Mouse (Mus musculus): ENCODE measurements around the gene Jun.

Gene Jun

DNA sequence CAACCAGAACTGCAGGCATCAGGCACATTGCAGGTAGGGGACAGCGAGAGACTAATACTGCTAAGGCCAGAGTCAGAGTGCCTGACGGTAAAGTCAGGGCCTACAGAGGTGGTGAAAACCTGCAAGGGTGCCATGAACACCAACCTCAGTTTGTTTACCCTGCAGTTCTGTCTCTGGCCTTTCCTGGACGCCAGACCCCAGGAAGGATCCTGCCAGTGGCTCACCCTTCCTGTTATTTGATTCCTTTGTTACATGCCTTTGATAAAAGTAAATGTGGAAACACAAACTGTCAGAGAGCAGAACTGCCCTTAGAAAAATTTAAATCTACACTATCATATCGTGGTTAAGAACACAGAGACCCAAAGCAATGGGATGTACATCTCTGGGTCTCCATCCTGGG, 20.9 kb downstream of the Jun start:
- no peak for DNase-seq (ENCODE audit: extremely low spot score, low read depth, low spot score)

DNA sequence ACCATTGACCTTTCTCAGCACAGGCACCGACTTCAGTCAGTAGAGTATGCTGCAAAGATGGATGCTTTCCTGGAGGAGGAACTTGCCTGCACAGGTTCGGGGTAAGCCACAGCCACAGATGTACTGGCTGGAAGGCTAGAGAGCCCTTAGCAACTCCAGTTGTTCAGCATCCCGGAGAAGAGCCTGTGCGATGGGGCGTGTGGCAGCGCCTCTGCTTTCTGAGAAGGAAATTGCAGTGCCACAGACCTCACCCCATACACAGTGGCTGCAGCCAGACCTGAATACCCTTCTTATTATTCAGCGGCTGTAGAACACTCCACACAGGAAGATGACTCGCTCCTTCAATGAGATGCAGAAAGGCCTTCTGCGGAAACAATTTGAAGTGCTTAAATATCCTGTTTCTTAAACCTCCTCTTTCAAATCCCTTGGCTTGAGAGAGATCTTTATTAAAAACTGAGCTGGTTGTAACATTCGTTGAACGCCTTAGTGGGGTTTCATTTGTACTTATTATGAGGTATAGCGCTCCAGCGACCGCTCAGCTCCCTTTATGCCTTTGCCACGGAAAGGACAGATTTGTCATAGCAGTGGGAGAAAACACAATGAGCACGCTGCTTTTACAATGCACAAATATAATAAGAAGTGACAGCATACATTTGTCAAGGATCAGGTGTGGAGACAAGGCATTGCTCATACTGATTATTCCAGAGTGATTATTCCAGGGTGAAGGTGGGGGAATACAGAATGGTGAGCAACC, 26.0 kb downstream of the Jun start:
- DNase-seq (ENCODE audit: extremely low spot score, low read depth, low spot score) = no peak

DNA sequence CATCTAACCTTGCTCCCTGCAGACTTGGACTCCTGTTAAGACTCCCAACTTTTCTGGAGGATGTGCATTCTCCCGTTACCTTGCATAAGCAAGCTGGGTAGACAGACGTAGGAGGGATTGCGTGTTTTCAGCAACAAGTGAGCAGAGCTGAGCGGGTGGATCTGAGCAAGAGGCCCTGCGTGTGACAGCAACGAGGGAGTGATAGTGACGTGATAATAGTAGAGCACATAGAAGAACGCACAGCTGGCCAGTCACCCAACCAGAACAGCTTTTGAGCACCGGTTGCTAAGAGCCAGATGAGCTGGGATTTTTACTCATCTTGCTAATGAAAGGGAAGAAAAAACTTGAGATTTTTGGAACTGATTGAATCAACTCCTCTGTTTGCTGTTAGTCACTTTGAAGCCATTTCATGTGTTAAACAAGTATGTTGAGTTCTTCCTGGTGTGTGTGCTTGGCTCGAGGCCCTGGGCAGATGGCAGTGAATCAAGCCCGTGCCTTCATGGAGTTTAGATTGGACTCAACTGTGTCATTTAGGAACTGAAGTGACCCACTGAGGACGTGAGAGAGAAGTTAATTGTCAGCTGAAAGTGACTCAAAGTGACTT, 28.6 kb downstream of the Jun start:
- DNase-seq (ENCODE audit: extremely low spot score, low read depth, low spot score) = no peak

DNA sequence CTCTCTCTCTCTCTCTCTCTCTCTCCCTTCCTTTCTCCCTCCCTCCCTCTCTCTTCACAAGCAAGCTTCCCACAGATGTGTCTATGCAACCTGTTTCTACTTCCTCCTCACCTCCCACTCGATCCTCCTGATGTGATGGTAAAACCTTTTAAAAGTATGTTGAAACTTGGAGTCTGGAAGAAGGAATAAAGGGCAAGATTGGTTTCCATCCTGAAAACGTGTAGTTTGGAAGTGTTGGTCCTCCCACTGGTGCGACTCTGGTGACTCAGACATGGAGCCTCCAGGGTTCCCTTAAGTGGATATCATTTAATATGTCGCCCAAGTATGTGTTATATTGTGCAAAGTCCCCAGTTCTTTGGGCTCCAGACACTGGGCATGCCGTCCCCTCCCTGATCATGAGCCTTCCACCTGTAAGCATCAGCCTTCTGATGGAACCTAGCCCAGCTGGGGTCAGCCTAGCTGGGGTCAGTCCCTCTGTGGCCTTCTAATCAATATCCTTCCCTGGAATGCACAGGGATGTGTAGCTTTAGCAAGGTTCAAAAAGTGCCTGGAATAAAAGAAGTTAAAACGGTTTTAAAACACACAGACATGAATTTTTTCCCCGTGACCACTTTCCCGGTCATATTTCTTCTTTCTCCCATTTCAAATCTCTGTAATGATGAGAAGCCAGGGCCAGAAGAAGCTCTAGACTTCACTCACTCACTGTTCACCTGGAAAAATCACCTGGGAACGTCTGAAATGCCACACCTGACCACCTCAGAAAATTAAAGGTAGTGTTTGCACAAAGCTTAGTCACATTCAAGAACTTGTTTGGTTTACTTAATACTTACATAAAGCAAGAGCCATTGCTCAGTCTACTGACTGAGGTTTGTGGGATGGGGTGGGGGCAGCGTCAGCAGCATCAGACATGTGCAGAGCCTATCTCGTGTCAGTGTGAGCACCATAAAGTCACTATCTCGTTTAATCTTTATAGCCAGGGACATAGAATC, 30.1 kb downstream of the Jun start:
- DNase-seq (ENCODE audit: extremely low spot score, low read depth, low spot score) = no peak

DNA sequence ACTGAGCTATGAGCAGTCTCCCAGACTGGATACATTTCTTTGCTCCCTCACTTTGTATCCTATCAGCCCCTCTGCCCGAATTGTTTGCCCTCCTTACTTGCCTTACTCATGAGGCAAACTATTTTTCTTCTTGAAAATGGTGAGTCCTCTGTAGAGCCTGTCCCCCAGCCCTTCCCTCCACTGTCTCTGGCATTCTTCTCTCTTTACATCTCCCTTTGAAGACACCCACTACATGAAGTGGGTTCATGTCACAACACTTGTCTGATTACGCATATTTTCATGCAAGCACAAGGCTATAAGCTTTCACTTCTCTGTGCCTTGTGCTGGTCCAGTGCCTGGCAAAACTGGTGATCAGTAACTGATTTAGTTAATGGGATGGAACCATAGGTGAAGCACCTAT, 31.8 kb downstream of the Jun start:
- DNase-seq (ENCODE audit: extremely low spot score, low read depth, low spot score) = no peak

DNA sequence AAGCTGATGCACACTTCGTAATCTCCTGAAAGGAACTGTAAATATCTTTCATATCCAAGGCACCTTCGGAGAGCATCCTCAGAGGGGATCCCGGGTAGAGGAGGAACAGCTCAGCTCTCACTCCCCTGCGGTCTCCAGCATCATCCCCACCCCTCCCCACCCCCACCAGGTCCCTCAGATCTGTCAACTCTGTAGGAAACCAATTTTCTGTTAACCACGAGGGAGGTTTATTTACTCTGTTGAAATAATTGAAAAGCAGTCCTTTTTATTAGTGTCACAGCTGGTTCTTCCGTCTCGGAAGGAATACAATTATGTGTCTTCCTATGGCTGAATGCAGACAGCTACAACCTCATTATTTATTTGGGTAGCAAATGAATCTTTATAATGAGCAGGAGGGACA, 33.8 kb downstream of the Jun start:
- no peak for DNase-seq (ENCODE audit: extremely low spot score, low read depth, low spot score)

- DNase-seq (ENCODE audit: extremely low spot score, low read depth, low spot score) = no peak
Observed at GRCm38 (mm10) chr4:95012706-95013105, 39.3 kb downstream of the Jun start.

DNA sequence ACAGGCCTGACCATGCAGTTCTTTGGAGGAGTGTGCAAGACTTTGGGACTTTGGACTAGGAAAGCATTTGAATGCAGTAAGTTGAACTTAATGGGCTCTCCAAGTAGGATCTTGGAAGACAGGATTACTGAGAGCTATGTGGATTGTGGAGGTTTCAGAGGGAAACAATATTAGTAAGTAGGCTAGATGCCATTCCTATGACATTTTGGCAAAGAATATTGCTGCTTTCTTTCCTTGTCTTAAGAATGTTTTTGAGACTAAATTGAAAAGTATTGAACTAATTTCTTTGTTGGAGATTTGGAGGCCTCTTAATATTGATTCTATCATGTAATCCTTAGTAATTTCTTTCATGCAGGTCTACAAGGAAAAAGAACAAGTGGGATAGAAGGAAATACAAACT, 39.8 kb downstream of the Jun start:
- no peak for DNase-seq (ENCODE audit: extremely low spot score, low read depth, low spot score)

GRCm38 (mm10) chr4:95008175-95009057, 43.6 kb downstream of the Jun start:
- DNase-seq (ENCODE audit: extremely low spot score, low read depth, low spot score) = peak; percentile 82

- DNase-seq (ENCODE audit: extremely low spot score, low read depth, low spot score) = no peak
Observed at GRCm38 (mm10) chr4:95007759-95008158, 44.3 kb downstream of the Jun start.

GRCm38 (mm10) chr4:95005251-95005830, 46.7 kb downstream of the Jun start:
- DNase-seq (ENCODE audit: extremely low spot score, low read depth, low spot score) = no peak

DNA sequence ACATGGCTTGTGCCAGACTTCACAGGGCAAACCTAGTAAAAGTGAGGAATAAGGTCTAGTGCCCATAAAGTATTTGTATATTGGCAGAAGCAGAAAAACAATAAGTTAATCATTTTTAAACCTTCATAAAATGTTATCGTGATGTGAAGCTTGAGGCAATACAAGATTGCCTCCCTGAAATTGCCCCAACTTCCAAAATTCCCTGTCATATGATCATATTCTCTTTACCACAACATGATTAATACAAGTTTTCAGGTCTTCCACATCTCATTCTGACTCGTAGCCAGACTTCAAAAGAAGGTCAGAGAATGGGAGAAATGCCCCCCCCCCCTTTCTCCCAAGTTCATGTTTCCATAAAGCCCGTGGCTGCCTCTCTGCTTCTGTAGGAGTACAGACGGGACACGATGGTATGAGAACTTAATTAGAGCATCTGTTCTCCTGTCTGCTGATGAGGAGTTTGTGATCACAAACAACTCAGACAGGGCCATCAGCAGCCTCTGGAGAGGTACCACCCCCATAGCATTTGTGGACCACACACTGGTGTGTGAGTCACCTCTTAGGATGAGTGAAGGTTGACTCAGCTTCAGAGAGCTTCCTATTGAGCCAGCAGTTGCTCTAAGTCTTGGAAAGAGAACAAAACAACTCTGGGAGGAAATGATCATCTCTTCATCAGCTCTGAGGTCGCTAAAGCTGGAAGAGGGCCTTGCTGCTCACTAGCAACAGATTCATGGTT, 50.8 kb downstream of the Jun start:
- DNase-seq (ENCODE audit: extremely low spot score, low read depth, low spot score) = no peak

GRCm38 (mm10) chr4:95000147-95000546, 51.9 kb downstream of the Jun start:
- no peak for DNase-seq (ENCODE audit: extremely low spot score, low read depth, low spot score)

DNA sequence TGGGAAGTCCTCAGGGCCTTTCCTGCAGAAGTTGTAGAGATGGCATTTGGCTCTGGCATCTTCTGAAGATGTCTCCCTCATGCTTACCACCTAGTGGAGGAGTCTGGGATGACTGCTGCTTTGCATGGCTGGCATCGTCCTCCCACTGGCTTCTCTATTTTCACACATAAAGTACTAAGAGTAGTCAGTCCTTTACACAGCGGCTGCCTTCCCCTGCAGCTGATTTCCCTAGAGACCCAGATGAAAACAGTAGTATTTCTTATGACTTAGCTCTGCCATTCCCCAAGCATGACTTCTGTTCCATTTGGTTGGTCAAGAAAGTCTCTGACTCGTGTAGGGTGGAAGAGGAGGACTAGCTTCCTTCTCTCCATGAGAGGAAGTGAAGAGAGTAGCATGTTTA, 52.8 kb downstream of the Jun start:
- no peak for DNase-seq (ENCODE audit: extremely low spot score, low read depth, low spot score)

Measured in hindlimb bud, embryonic 11.5 days (tissue).